16 mouse cellular contexts compared by ENCODE assay signal in genomic region chr3:83997036-83997435, GRCm38 (mm10). TPM values are rescaled to one million over a fixed set of nuclear protein-coding genes. Genes with fewer than 3 reads are reported as not detected.
DNase-seq lines count a peak whose midpoint lies in the region; ATAC-seq lines count a peak whose summit lies in the region.
"Had no signal": no experiment of that assay in that cellular context is flagged by ENCODE, and none has a peak within 500 bp of the region (broad histone marks: within the 10 kb centered on the region; RNA-seq: fewer than 3 reads in every experiment).

No protein-coding gene starts in this region.

- H3K4me2 ChIP-seq in heart, embryonic 15.5 days: no peak overlapping the region
- no peak overlapping the region for H3K4me2 ChIP-seq in neural tube, embryonic 11.5 days (ENCODE audit: low read depth)
- no peak overlapping the region; the same call in 1 of the 2 replicates for H3K4me2 ChIP-seq in forebrain, embryonic 14.5 days (ENCODE audit: low read length)
- H3K4me2 ChIP-seq: intestine, embryonic 15.5 days; liver, embryonic 13.5 days had no signal

- no peaks in the 10 kb centered on the region for H3K27me3 ChIP-seq in heart, embryonic 15.5 days
- H3K27me3 ChIP-seq in neural tube, embryonic 11.5 days (ENCODE audit: control insufficient read depth, insufficient read depth, low read length): no peaks in the 10 kb centered on the region
- no peaks in the 10 kb centered on the region for H3K27me3 ChIP-seq in forebrain, embryonic 14.5 days (replicated peaks; ENCODE audit: control insufficient read depth, insufficient read depth, low read length)
- H3K27me3 ChIP-seq: intestine, embryonic 15.5 days; liver, embryonic 13.5 days had no signal

- no peaks in the 10 kb centered on the region for H3K36me3 ChIP-seq in heart, embryonic 15.5 days
- no peaks in the 10 kb centered on the region; the same call in 1 of the 2 replicates for H3K36me3 ChIP-seq in neural tube, embryonic 11.5 days (ENCODE audit: control insufficient read depth, insufficient read depth, low read length)
- H3K36me3 ChIP-seq in forebrain, embryonic 14.5 days (ENCODE audit: control insufficient read depth, insufficient read depth, low read length): peaks cover 4% of the 10 kb centered on the region; the same call in 1 of the 2 replicates
- H3K36me3 ChIP-seq: intestine, embryonic 15.5 days had no signal

- H3K27ac ChIP-seq in heart, embryonic 15.5 days: peak overlapping the region; percentile 86
- H3K27ac ChIP-seq in neural tube, embryonic 11.5 days (ENCODE audit: low read depth, low read length): no peak overlapping the region
- peak overlapping the region; percentile 80 for H3K27ac ChIP-seq in forebrain, embryonic 14.5 days (ENCODE audit: low read depth, low read length)
- H3K27ac ChIP-seq: embryonic facial prominence, embryonic 10.5 days; intestine, embryonic 15.5 days; kidney, postnatal 0 days; liver, embryonic 13.5 days had no signal

- no peak for DNase-seq in heart, adult 9 months (ENCODE audit: low spot score in 2 of 2)
- no peak for DNase-seq in neural tube, embryonic 11.5 days (ENCODE audit: low spot score)
- DNase-seq in neural tube, embryonic 10.5 days (ENCODE audit: extremely low spot score, low spot score): no peak
- peak; percentile 72 for DNase-seq in forebrain, embryonic 14.5 days (ENCODE audit: low spot score)
- peak; percentile 28 to 52 for DNase-seq in thymus, postnatal 36 days
- no peak for DNase-seq in layer of hippocampus, adult 11-12 months (ENCODE audit: low spot score)
- DNase-seq in right cerebral cortex, postnatal 4 days: no peak
- DNase-seq: gastrocnemius, postnatal 10 days; heart, postnatal 36 days; liver, embryonic 13.5 days; lung, postnatal 36 days had no signal

- 80% methylated on average over 3 of the region's 3 CpGs for WGBS in heart, embryonic 15.5 days
- 81% methylated on average over 3 of the region's 3 CpGs for WGBS in neural tube, embryonic 11.5 days
- WGBS in forebrain, embryonic 14.5 days: 22% methylated on average over 3 of the region's 3 CpGs

- no peaks in the 10 kb centered on the region for H3K9me3 ChIP-seq in heart, embryonic 15.5 days (replicated peaks)
- no peaks in the 10 kb centered on the region for H3K9me3 ChIP-seq in neural tube, embryonic 11.5 days (ENCODE audit: control insufficient read depth, low read length)
- H3K9me3 ChIP-seq in forebrain, embryonic 14.5 days (replicated peaks; ENCODE audit: control insufficient read depth, low read length): no peaks in the 10 kb centered on the region
- H3K9me3 ChIP-seq: embryonic facial prominence, embryonic 10.5 days; intestine, embryonic 15.5 days; liver, embryonic 13.5 days had no signal

- H3K4me1 ChIP-seq in heart, embryonic 15.5 days (replicated peaks): peaks cover 57% of the 10 kb centered on the region
- peaks cover 36% of the 10 kb centered on the region for H3K4me1 ChIP-seq in neural tube, embryonic 11.5 days (ENCODE audit: control insufficient read depth, insufficient read depth, low read length)
- peaks cover 63% of the 10 kb centered on the region for H3K4me1 ChIP-seq in forebrain, embryonic 14.5 days (ENCODE audit: control insufficient read depth, insufficient read depth, low read length)

- ATAC-seq in heart, embryonic 15.5 days (replicated peaks; ENCODE audit: insufficient number of reproducible peaks, insufficient read depth, low FRiP score, low read depth): no peak
- ATAC-seq in neural tube, embryonic 11.5 days (ENCODE audit: insufficient read depth, low FRiP score, low TSS enrichment): peak; percentile 45; the same call in 1 of the 2 replicates
- peak; percentile 60 for ATAC-seq in forebrain, embryonic 14.5 days
- ATAC-seq: CD4-positive, CD25-positive, alpha-beta regulatory T cell, adult 4 months; intestine, embryonic 15.5 days had no signal

- H3K4me3 ChIP-seq in heart, embryonic 15.5 days: no peak overlapping the region
- no peak overlapping the region for H3K4me3 ChIP-seq in neural tube, embryonic 11.5 days (ENCODE audit: low read depth, low read length)
- no peak overlapping the region for H3K4me3 ChIP-seq in forebrain, embryonic 14.5 days (ENCODE audit: low read depth, low read length)
- H3K4me3 ChIP-seq: embryonic facial prominence, embryonic 10.5 days; intestine, embryonic 15.5 days; liver, embryonic 13.5 days had no signal

- H3K9ac ChIP-seq in heart, embryonic 15.5 days: no peak overlapping the region
- no peak overlapping the region for H3K9ac ChIP-seq in neural tube, embryonic 11.5 days (ENCODE audit: low read length)
- no peak overlapping the region; the same call in 1 of the 2 replicates for H3K9ac ChIP-seq in forebrain, embryonic 14.5 days (ENCODE audit: low read length)
- H3K9ac ChIP-seq: intestine, embryonic 15.5 days; liver, embryonic 13.5 days had no signal

RNA-seq across cellular contexts. Expression of gene Tmem131l, which starts 42.9 kb away (rescaled TPM):
- 23.5 and 43.2 TPM in 2 replicates for polyA plus RNA-seq in heart, embryonic 15.5 days (2015; fragmentation: Nextera tagmentation; extraction: Ambion mirVana)
- polyA plus RNA-seq in neural tube, embryonic 11.5 days (2014; fragmentation: Nextera tagmentation; extraction: Ambion mirVana): 86.9 and 87.7 TPM in 2 replicates
- polyA plus RNA-seq in forebrain, embryonic 14.5 days (2014; fragmentation: Nextera tagmentation; extraction: Ambion mirVana): 123 and 131 TPM in 2 replicates

Comparison
In these comparisons a context has a peak if more than half of its experiments do, and no peak if none do; other contexts are left out.
1. DNase-seq: peak in forebrain, embryonic 14.5 days (single experiment) and thymus, postnatal 36 days (2 of 2); none in heart, adult 9 months (0 of 2), neural tube, embryonic 11.5 days (single experiment), neural tube, embryonic 10.5 days (single experiment), layer of hippocampus, adult 11-12 months (single experiment) and right cerebral cortex, postnatal 4 days (single experiment).